Mouse (Mus musculus) limb, embryonic 14.5 days (tissue): ENCODE measurements around the gene Hrasls5. TPM values are rescaled to one million over a fixed set of nuclear protein-coding genes. Genes with fewer than 3 reads are reported as not detected.

Experiments used
- ATAC-seq: fragments of 200-750 bp; cut with Nextera tagmentation; 2 replicates; pipeline ENCODE4 v1.8.0; 2017; ENCODE audit warnings: low read depth, moderate number of reproducible peaks, moderate TSS enrichment; ENCODE audit not compliant: low FRiP score
- DNase-seq: peaks from one replicate; pipeline ENCODE4 v3.0.0-alpha.2; 2015; ENCODE audit warnings: low spot score
- H3K27ac ChIP-seq: fragments of 300-500 bp; sonication (generic); replicated peaks from 2 replicates; pipeline ENCODE4 v1.5.1; 2014; ENCODE audit warnings: low read depth, mild to moderate bottlenecking, low read length, moderate library complexity, mixed read lengths
- H3K27me3 ChIP-seq: fragments of 300-500 bp; sonication (generic); 2 replicates; pipeline ENCODE4 v1.6.1; 2014; ENCODE audit warnings: low read length, mixed read lengths; ENCODE audit not compliant: control insufficient read depth, insufficient read depth
- H3K36me3 ChIP-seq: fragments of 300-500 bp; sonication (generic); 2 replicates; pipeline ENCODE4 v1.6.1; 2014; ENCODE audit warnings: mild to moderate bottlenecking, low read length, moderate library complexity, mixed read lengths; ENCODE audit not compliant: control insufficient read depth, insufficient read depth
- H3K4me1 ChIP-seq: fragments of 300-500 bp; sonication (generic); 2 replicates; pipeline ENCODE4 v1.6.1; 2014; ENCODE audit warnings: antibody characterized with exemption, low read length, mixed read lengths; ENCODE audit not compliant: control insufficient read depth, insufficient read depth
- H3K4me2 ChIP-seq: fragments of 300-500 bp; sonication (generic); replicated peaks from 2 replicates; pipeline ENCODE4 v1.6.1; 2014; ENCODE audit warnings: low read depth, mild to moderate bottlenecking, low read length, moderate library complexity; ENCODE audit not compliant: severe bottlenecking
- H3K4me3 ChIP-seq: fragments of 300-500 bp; sonication (generic); replicated peaks from 2 replicates; pipeline ENCODE4 v1.5.1; 2014; ENCODE audit warnings: low read length
- H3K9ac ChIP-seq: fragments of 300-500 bp; sonication (generic); 2 replicates; pipeline ENCODE4 v1.6.1; 2014; ENCODE audit warnings: mild to moderate bottlenecking, low read depth, low read length, moderate library complexity; ENCODE audit not compliant: severe bottlenecking
- H3K9me3 ChIP-seq: fragments of 300-500 bp; sonication (generic); 2 replicates; pipeline ENCODE4 v1.6.1; 2016; ENCODE audit warnings: low read length; ENCODE audit not compliant: control insufficient read depth
- POLR2A ChIP-seq: fragments of 200-500 bp; IDR thresholded peaks from 2 replicates; pipeline ENCODE4 v1.8.0; 2012; ENCODE audit warnings: inconsistent platforms, mild to moderate bottlenecking, moderate library complexity, borderline replicate concordance; ENCODE audit not compliant: insufficient read depth, insufficient read length; ENCODE audit errors: extremely low read depth
- WGBS: fragments of 180-500 bp; shearing (Covaris S2); extraction: QIAGEN DNeasy Blood & Tissue Kit; methylation state at CpG from one replicate; pipeline ENCODE4 v1.1.7; 2014; 5-methylcytosine and 5-hydroxymethylcytosine counted together
- polyA plus RNA-seq, 2 experiments: library from polyadenylated mRNA; depleted of rRNA in 1 of 2; stranded (reverse) in 1 of 2; unstranded in 1 of 2; fragments of >200 nt; fragmentation: Nextera tagmentation in 1 of 2; extraction: Ambion mirVana in 1 of 2; gene quantifications; 2 replicates each; pipeline versions ENCODE4 v1.2.1 to v1.2.3; 2012 to 2014

Hrasls5 gene
- polyA plus RNA-seq, 2 experiments: not detected

- 25% methylated on average over 3 of the region's 3 CpGs for WGBS
- TF ChIP-seq POLR2A: no peak
- DNase-seq (no peak), ATAC-seq (no peak)
- Histone ChIP-seq H3K36me3 (no peaks in the 10 kb centered on the region), H3K4me3 (no peak overlapping the region), H3K4me1 (peaks cover 13% of the 10 kb centered on the region), H3K27me3 (no peaks in the 10 kb centered on the region), H3K27ac (0 out of 2 replicates have a peak overlapping the region, but pooled peaks have one; percentile 34), H3K9me3 (no peaks in the 10 kb centered on the region), H3K4me2 (no peak overlapping the region), H3K9ac (no peak overlapping the region)
These were observed 44.0 kb upstream of the Hrasls5 start for GRCm38 (mm10) chr19:7568364-7568763.

DNA sequence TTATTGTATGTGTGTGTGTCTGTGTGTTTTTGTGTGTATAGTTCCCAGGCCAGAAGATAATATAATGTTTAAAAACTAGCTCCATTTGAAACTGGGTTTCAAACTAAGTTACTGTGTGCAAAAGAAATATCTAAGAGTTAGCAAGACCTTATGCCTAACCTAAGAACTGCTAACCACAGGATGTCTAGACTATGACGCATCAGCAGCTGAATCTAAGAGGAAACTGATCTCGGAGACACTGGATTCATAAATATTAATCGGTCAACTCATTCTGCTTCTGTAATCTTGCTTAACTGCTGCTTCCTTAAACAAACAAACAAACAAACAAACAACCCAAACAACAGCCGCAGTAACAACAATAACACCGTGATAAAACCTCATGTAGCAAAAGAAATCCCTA lies 42.7 kb upstream of the Hrasls5 start:
- H3K36me3 ChIP-seq: no peaks in the 10 kb centered on the region
- 87% methylated on average over 5 of the region's 5 CpGs for WGBS

DNA sequence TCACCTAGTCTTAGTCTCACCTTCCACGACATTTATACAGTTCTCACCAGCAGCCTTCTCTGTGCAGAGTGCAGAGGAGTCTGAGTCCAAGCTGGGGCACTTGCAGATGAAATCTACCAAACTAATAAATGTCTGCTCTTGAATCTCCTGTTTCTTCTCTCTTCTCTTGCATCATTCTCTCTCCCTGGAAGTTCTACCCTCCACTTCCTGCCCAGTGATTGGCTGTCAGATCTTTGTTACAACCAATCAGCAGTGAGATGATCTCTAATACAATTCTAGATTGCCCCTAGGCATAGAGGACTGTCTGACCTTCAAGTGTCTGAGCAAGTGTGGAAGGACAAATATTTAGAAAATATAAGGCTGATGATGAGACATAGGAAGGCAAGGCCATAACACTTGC lies 36.2 kb upstream of the Hrasls5 start:
- DNase-seq (no peak), ATAC-seq (no peak)
- no peaks in the 10 kb centered on the region for H3K36me3 ChIP-seq
- WGBS: 76% methylated on average over 1 of the region's 1 CpGs
- H3K4me3 ChIP-seq: no peak overlapping the region
- H3K9me3 ChIP-seq: no peaks in the 10 kb centered on the region
- no peak for TF ChIP-seq POLR2A
- no peak overlapping the region for H3K4me2 ChIP-seq
- no peak overlapping the region for H3K9ac ChIP-seq
- H3K4me1 ChIP-seq: no peaks in the 10 kb centered on the region
- H3K27ac ChIP-seq: no peak overlapping the region
- no peaks in the 10 kb centered on the region for H3K27me3 ChIP-seq

More for the DNA sequence above, 42.7 kb upstream of the Hrasls5 start:
- DNase-seq (no peak), ATAC-seq (no peak)
- Histone ChIP-seq H3K4me1 (peaks cover 13% of the 10 kb centered on the region), H3K9ac (no peak overlapping the region), H3K27me3 (no peaks in the 10 kb centered on the region), H3K4me3 (no peak overlapping the region), H3K9me3 (no peaks in the 10 kb centered on the region), H3K27ac (no peak overlapping the region), H3K4me2 (no peak overlapping the region)
- no peak for TF ChIP-seq POLR2A

GRCm38 (mm10) chr19:7577710-7578109 lies 34.6 kb upstream of the Hrasls5 start:
- Histone ChIP-seq H3K4me3 (no peak overlapping the region), H3K27ac (no peak overlapping the region), H3K36me3 (no peaks in the 10 kb centered on the region), H3K9me3 (no peaks in the 10 kb centered on the region), H3K27me3 (no peaks in the 10 kb centered on the region), H3K4me2 (no peak overlapping the region), H3K4me1 (no peaks in the 10 kb centered on the region), H3K9ac (no peak overlapping the region)
- 85% methylated on average over 3 of the region's 3 CpGs for WGBS
- TF ChIP-seq POLR2A: no peak
- DNase-seq (no peak), ATAC-seq (no peak)

DNA sequence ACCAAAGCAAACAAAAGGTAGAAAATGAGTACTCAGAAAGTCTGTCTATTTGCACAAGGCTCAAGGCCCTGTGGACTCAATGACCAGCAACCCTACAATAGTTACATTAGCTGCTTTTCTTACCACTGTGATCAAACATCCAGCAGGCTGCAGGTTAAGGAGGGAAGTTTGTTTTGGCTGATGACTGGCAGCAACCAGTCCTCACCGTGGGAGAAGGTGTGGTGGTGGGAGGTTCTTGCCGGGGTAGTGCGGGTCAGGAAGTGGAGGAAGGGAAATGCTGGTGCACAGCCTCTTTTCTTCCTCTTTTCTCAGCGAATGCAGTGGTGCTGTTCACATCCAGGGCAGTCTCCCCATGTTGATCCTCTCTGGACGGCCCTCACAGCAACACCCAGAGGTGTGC lies 31.3 kb upstream of the Hrasls5 start:
- no peak for TF ChIP-seq POLR2A
- no peak for DNase-seq
- 49% methylated on average over 5 of the region's 5 CpGs for WGBS
- Histone ChIP-seq H3K4me3 (no peak overlapping the region), H3K27me3 (no peaks in the 10 kb centered on the region), H3K27ac (no peak overlapping the region), H3K4me1 (no peaks in the 10 kb centered on the region), H3K36me3 (no peaks in the 10 kb centered on the region), H3K9ac (no peak overlapping the region), H3K9me3 (no peaks in the 10 kb centered on the region), H3K4me2 (no peak overlapping the region)
- ATAC-seq: no peak

DNA sequence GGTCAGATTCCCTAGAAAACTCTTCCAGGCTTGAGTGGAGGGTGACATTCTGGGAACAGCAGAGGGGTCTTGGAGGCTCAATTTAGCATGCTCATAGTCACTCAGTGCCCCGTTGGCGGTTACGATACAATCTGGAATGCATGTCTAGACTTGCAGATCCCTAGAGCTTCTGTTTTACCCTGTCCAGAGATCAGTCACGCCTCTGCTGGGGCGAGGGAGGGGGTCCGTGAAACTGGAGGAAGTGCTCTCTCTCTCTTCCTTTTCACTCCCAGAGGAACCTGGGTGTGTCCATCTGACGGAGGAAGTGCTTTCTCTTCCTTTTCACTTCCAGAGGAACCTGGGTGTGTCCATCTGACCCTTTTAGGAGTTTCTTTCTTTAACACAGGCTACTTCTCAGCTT lies 29.2 kb upstream of the Hrasls5 start:
- no peak overlapping the region for H3K9ac ChIP-seq
- DNase-seq (no peak), ATAC-seq (no peak)
- no peaks in the 10 kb centered on the region for H3K27me3 ChIP-seq
- H3K27ac ChIP-seq: no peak overlapping the region
- no peak overlapping the region for H3K4me2 ChIP-seq
- no peaks in the 10 kb centered on the region for H3K9me3 ChIP-seq
- H3K36me3 ChIP-seq: no peaks in the 10 kb centered on the region
- WGBS: 45% methylated on average over 7 of the region's 7 CpGs
- no peaks in the 10 kb centered on the region for H3K4me1 ChIP-seq
- TF ChIP-seq POLR2A: no peak
- no peak overlapping the region for H3K4me3 ChIP-seq
